Mouse (Mus musculus): ENCODE measurements around the gene Slc34a3. TPM values are rescaled to one million over a fixed set of nuclear protein-coding genes. Genes with fewer than 3 reads are reported as not detected.

Gene Slc34a3
- polyA plus RNA-seq, 2 experiments = not detected

- ATAC-seq (ENCODE audit: low FRiP score, low read depth) (no peak), DNase-seq (ENCODE audit: low spot score) (no peak)
- Histone ChIP-seq H3K36me3 (ENCODE audit: control insufficient read depth, insufficient read depth, low read length) (no peaks in the 10 kb centered on the region), H3K27me3 (ENCODE audit: control insufficient read depth, insufficient read depth, low read length) (peaks cover 6% of the 10 kb centered on the region), H3K4me3 (replicated peaks; ENCODE audit: low read length) (no peak within 1 kb of the TSS), H3K4me1 (ENCODE audit: control insufficient read depth, insufficient read depth, low read length) (peaks cover 12% of the 10 kb centered on the region; the same call in 1 of the 2 replicates), H3K27ac (replicated peaks; ENCODE audit: low read depth, low read length) (no peak within 1 kb of the TSS), H3K4me2 (replicated peaks; ENCODE audit: low read depth, low read length, severe bottlenecking) (no peak within 1 kb of the TSS), H3K9ac (ENCODE audit: low read depth, low read length, severe bottlenecking) (no peak within 1 kb of the TSS), H3K9me3 (ENCODE audit: control insufficient read depth, low read length) (no peaks in the 10 kb centered on the region)
- no peak for TF ChIP-seq POLR2A (IDR thresholded peaks at IDR 0.05; ENCODE audit: borderline replicate concordance, extremely low read depth, insufficient read depth, insufficient read length)
- WGBS = 37% methylated on average over 8 of the region's 8 CpGs
These were observed 2.5 kb upstream of the Slc34a3 start, which contains the start of gene Rnf224 for GRCm38 (mm10) chr2:25236614-25237013. Gene Rnf224 (minus strand): TSS chr2:25236787.

GRCm38 (mm10) chr2:25234551-25235220 lies 522 bp upstream of the Slc34a3 start:
- H3K36me3 ChIP-seq (ENCODE audit: control insufficient read depth, insufficient read depth, low read length) = no peaks in the 10 kb centered on the region
- H3K9me3 ChIP-seq (ENCODE audit: control insufficient read depth, low read length) = no peaks in the 10 kb centered on the region
- H3K9ac ChIP-seq (ENCODE audit: low read depth, low read length, severe bottlenecking) = no peak overlapping the region
- H3K27me3 ChIP-seq (ENCODE audit: control insufficient read depth, insufficient read depth, low read length) = no peaks in the 10 kb centered on the region
- H3K27ac ChIP-seq (replicated peaks; ENCODE audit: low read depth, low read length) = no peak overlapping the region
- no peak for TF ChIP-seq POLR2A (IDR thresholded peaks at IDR 0.05; ENCODE audit: borderline replicate concordance, extremely low read depth, insufficient read depth, insufficient read length)
- DNase-seq (ENCODE audit: low spot score) = no peak
- H3K4me1 ChIP-seq (ENCODE audit: control insufficient read depth, insufficient read depth, low read length) = no peaks in the 10 kb centered on the region
- H3K4me3 ChIP-seq (replicated peaks; ENCODE audit: low read length) = no peak overlapping the region
- H3K4me2 ChIP-seq (replicated peaks; ENCODE audit: low read depth, low read length, severe bottlenecking) = no peak overlapping the region
- ATAC-seq (ENCODE audit: low FRiP score, low read depth) = no peak
- whole genome bisulfite sequencing = 61% methylated on average over 5 of the region's 5 CpGs

- no peaks in the 10 kb centered on the region for H3K9me3 ChIP-seq (ENCODE audit: control insufficient read depth, low read length)
- no peak for DNase-seq (ENCODE audit: low spot score)
- no peak for ATAC-seq (ENCODE audit: low FRiP score, low read depth)
- no peak overlapping the region for H3K9ac ChIP-seq (ENCODE audit: low read depth, low read length, severe bottlenecking)
- H3K27ac ChIP-seq (replicated peaks; ENCODE audit: low read depth, low read length) = no peak overlapping the region
- no peaks in the 10 kb centered on the region for H3K27me3 ChIP-seq (ENCODE audit: control insufficient read depth, insufficient read depth, low read length)
- H3K4me3 ChIP-seq (replicated peaks; ENCODE audit: low read length) = no peak overlapping the region
- TF ChIP-seq POLR2A (IDR thresholded peaks at IDR 0.05; ENCODE audit: borderline replicate concordance, extremely low read depth, insufficient read depth, insufficient read length) = no peak
- H3K4me1 ChIP-seq (ENCODE audit: control insufficient read depth, insufficient read depth, low read length) = peaks cover 3% of the 10 kb centered on the region; the same call in 1 of the 2 replicates
- WGBS = 73% methylated on average over 4 of the region's 4 CpGs
- H3K36me3 ChIP-seq (ENCODE audit: control insufficient read depth, insufficient read depth, low read length) = no peaks in the 10 kb centered on the region
- H3K4me2 ChIP-seq (replicated peaks; ENCODE audit: low read depth, low read length, severe bottlenecking) = no peak overlapping the region
These were observed 743 bp downstream of the Slc34a3 start for GRCm38 (mm10) chr2:25233421-25233820.

- DNase-seq (ENCODE audit: low spot score) (no peak), ATAC-seq (ENCODE audit: low FRiP score, low read depth) (no peak)
- no peaks in the 10 kb centered on the region for H3K36me3 ChIP-seq (ENCODE audit: control insufficient read depth, insufficient read depth, low read length)
- no peak overlapping the region for H3K27ac ChIP-seq (replicated peaks; ENCODE audit: low read depth, low read length)
- H3K9ac ChIP-seq (ENCODE audit: low read depth, low read length, severe bottlenecking) = no peak overlapping the region
- H3K9me3 ChIP-seq (ENCODE audit: control insufficient read depth, low read length) = no peaks in the 10 kb centered on the region
- peaks cover 3% of the 10 kb centered on the region; the same call in 1 of the 2 replicates for H3K4me1 ChIP-seq (ENCODE audit: control insufficient read depth, insufficient read depth, low read length)
- no peak overlapping the region for H3K4me2 ChIP-seq (replicated peaks; ENCODE audit: low read depth, low read length, severe bottlenecking)
- TF ChIP-seq POLR2A (IDR thresholded peaks at IDR 0.05; ENCODE audit: borderline replicate concordance, extremely low read depth, insufficient read depth, insufficient read length) = no peak
- H3K4me3 ChIP-seq (replicated peaks; ENCODE audit: low read length) = no peak overlapping the region
- 46% methylated on average over 12 of the region's 12 CpGs for WGBS
- no peaks in the 10 kb centered on the region for H3K27me3 ChIP-seq (ENCODE audit: control insufficient read depth, insufficient read depth, low read length)
These were observed 3.1 kb downstream of the Slc34a3 start for GRCm38 (mm10) chr2:25231038-25231437.

DNA sequence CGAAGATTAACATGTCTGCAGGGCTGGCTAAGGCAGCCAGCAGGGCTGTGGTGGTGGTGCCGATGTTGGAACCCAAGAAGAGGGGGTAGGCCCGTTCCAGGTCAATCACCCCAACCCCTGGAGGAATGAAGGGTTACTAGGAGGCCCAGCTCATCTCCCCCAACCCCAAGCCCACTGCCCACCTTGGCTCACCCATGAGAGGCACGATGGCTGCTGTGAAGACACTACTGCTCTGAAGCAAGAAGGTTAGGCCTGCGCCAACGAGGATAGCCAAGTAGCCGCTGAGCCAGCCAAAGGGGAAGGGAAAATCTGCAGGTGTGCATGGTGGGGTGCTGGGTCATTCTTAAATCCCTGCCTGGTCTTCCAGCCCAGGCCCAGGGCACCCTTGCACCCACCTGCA lies 3.6 kb downstream of the Slc34a3 start:
- H3K9me3 ChIP-seq (ENCODE audit: control insufficient read depth, low read length) = no peaks in the 10 kb centered on the region
- H3K4me1 ChIP-seq (ENCODE audit: control insufficient read depth, insufficient read depth, low read length) = peaks cover 3% of the 10 kb centered on the region; the same call in 1 of the 2 replicates
- no peak for ATAC-seq (ENCODE audit: low FRiP score, low read depth)
- no peak overlapping the region for H3K27ac ChIP-seq (replicated peaks; ENCODE audit: low read depth, low read length)
- H3K4me3 ChIP-seq (replicated peaks; ENCODE audit: low read length) = no peak overlapping the region
- H3K27me3 ChIP-seq (ENCODE audit: control insufficient read depth, insufficient read depth, low read length) = no peaks in the 10 kb centered on the region
- no peaks in the 10 kb centered on the region for H3K36me3 ChIP-seq (ENCODE audit: control insufficient read depth, insufficient read depth, low read length)
- no peak for TF ChIP-seq POLR2A (IDR thresholded peaks at IDR 0.05; ENCODE audit: borderline replicate concordance, extremely low read depth, insufficient read depth, insufficient read length)
- no peak overlapping the region for H3K9ac ChIP-seq (ENCODE audit: low read depth, low read length, severe bottlenecking)
- WGBS = 80% methylated on average over 7 of the region's 7 CpGs
- H3K4me2 ChIP-seq (replicated peaks; ENCODE audit: low read depth, low read length, severe bottlenecking) = no peak overlapping the region
- DNase-seq (ENCODE audit: low spot score) = no peak

All from limb, embryonic 14.5 days (tissue).